Mouse (Mus musculus) thymus, adult 2 months (tissue): ENCODE data around the gene Sept9.

Experiments used
- CTCF ChIP-seq: fragments of 200-500 bp; IDR thresholded peaks from 2 replicates; pipeline ENCODE4 v1.5.1; 2012; ENCODE audit warnings: mild to moderate bottlenecking, control low read depth, low read length, moderate library complexity, borderline replicate concordance; ENCODE audit not compliant: control insufficient read depth, poor library complexity, insufficient read depth; ENCODE audit errors: extremely low read depth
- POLR2A ChIP-seq: fragments of 200-500 bp; IDR thresholded peaks from 2 replicates; pipeline ENCODE4 v1.6.1; 2012; ENCODE audit warnings: mild to moderate bottlenecking, low read length, control low read depth, moderate library complexity; ENCODE audit not compliant: control insufficient read depth, poor library complexity, insufficient read depth; ENCODE audit errors: extremely low read depth

- TF ChIP-seq CTCF (no peak), POLR2A (no peak)
Measured at GRCm38 (mm10) chr11:117169088-117169635, 30.3 kb upstream of the Sept9 start.
